Mouse (Mus musculus) spleen, adult 2 months (tissue): Measurements from ENCODE around the gene Cgn. TPM values are rescaled to one million over a fixed set of nuclear protein-coding genes. Genes with fewer than 3 reads are reported as not detected.

Experiments
- DNase-seq, 2 experiments: peaks; one replicate each; pipeline versions ENCODE4 v3.0.0 to v3.0.0-alpha.2; 2012 to 2021; ENCODE audit warnings: low spot score in 2 of 2, low read depth in 1 of 2
- H3K27ac ChIP-seq: fragments of 200-500 bp; 2 replicates; pipeline ENCODE4 v1.5.1; 2012; ENCODE audit warnings: low read length, inconsistent platforms; ENCODE audit not compliant: insufficient read depth
- H3K27me3 ChIP-seq: fragments of 200-500 bp; 2 replicates; pipeline ENCODE4 v1.6.1; 2012; ENCODE audit warnings: mild to moderate bottlenecking, moderate library complexity, low read length, inconsistent platforms; ENCODE audit not compliant: control insufficient read depth, insufficient read depth
- H3K36me3 ChIP-seq: fragments of 200-500 bp; 2 replicates; pipeline ENCODE4 v1.6.1; 2012; ENCODE audit warnings: mild to moderate bottlenecking, low read length, inconsistent platforms; ENCODE audit not compliant: control insufficient read depth, insufficient read depth
- H3K4me1 ChIP-seq: fragments of 200-500 bp; 2 replicates; pipeline ENCODE4 v1.6.1; 2011; ENCODE audit warnings: inconsistent platforms; ENCODE audit not compliant: control insufficient read depth, insufficient read depth, insufficient read length
- H3K4me3 ChIP-seq: fragments of 200-500 bp; 2 replicates; pipeline ENCODE4 v1.5.1; 2011; ENCODE audit warnings: mild to moderate bottlenecking, inconsistent platforms; ENCODE audit not compliant: insufficient read depth, insufficient read length; ENCODE audit errors: extremely low read depth
- CTCF ChIP-seq: fragments of 200-500 bp; IDR thresholded peaks from 2 replicates; pipeline ENCODE4 v1.5.1; 2011; ENCODE audit warnings: mild to moderate bottlenecking, inconsistent platforms; ENCODE audit not compliant: insufficient read depth, insufficient read length, insufficient replicate concordance; ENCODE audit errors: extremely low read depth
- POLR2A ChIP-seq: fragments of 200-500 bp; IDR thresholded peaks from 2 replicates; pipeline ENCODE4 v1.6.1; 2011; ENCODE audit warnings: low read depth, low read length, inconsistent platforms
- WGBS: fragments of 180-500 bp; shearing (Covaris S2); methylation state at CpG from one replicate; pipeline ENCODE4 v1.1.7; 2018; 5-methylcytosine and 5-hydroxymethylcytosine counted together
- polyA plus RNA-seq: library from polyadenylated mRNA; depleted of rRNA; stranded (reverse); fragments of >200 nt; gene quantifications from 2 replicates; pipeline ENCODE4 v1.2.3, GENCODE M21; 2012

Gene Cgn
- polyA plus RNA-seq, 1 experiment: 0.11 TPM

DNA sequence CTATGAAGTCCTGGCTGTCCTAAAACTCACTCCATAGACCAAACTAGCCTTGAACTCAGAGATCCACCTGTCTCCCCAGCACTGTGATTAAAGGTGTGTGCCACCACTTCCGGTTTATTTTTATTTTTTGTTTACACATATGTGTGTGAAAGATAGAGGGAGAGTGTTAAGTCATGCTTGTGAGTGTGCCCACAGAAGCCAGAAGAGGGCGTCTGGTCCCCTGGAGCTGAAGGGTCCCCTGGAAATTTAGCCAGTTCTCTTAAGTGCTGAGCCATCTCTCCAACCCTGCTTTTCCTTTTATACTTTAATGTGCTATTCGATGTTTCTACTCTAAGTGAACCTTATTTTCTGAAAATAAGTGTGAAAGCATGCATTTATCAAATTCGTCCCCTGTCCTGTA is 25.3 kb upstream of the Cgn start:
- no peak for TF ChIP-seq CTCF
- no peak for TF ChIP-seq POLR2A
- H3K27ac ChIP-seq: no peak overlapping the region

DNA sequence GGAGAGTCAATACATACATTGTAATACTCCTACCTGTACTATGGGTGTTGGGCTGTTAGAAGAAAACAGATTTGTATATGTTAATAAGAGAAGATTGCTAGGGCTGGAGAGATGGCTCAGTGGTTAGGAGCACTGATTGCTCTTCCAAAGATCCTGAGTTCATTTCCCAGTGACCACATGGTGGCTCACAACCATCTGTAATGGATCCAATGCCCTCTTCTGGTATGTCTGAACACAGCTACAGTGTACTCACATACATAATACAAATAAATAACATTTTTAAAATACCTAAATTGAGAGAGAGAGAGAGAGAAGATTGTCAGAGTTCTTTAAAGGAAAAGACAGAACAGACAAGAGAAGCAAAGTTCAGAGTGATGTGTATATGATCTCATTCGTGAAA is 22.0 kb upstream of the Cgn start:
- Histone ChIP-seq H3K27me3 (peaks cover 3% of the 10 kb centered on the region; the same call in 1 of the 2 replicates), H3K36me3 (no peaks in the 10 kb centered on the region), H3K4me1 (no peaks in the 10 kb centered on the region), H3K4me3 (no peak overlapping the region), H3K27ac (no peak overlapping the region)
- TF ChIP-seq CTCF (no peak), POLR2A (no peak)
- no peak for DNase-seq
- WGBS: 85% methylated on average over 1 of the region's 1 CpGs

More for the DNA sequence above, 25.3 kb upstream of the Cgn start:
- WGBS: 22% methylated on average over 4 of the region's 4 CpGs
- H3K27me3 ChIP-seq: no peaks in the 10 kb centered on the region; the same call in 1 of the 2 replicates
- no peaks in the 10 kb centered on the region for H3K4me1 ChIP-seq
- H3K4me3 ChIP-seq: no peak overlapping the region
- no peaks in the 10 kb centered on the region for H3K36me3 ChIP-seq
- no peak for DNase-seq

DNA sequence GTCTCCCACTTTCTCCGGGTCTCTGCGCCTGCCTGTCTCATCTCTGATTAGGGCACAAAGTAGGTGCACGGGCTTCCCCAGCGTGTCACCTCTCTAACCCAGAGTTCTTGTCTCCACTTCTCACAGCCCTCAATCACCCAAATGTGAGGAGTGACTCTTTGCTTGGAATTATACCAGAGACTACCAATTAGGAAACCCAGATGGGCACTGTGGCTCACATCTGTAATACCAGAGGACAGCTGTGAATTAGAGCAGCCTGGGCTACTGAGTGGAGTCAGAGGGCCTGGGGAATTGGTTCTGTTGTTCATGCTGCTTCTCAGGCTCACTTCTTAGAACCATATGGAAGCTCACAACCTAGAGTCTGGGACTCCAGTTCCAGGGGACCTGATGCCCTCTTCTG is 18.7 kb upstream of the Cgn start:
- peaks cover 3% of the 10 kb centered on the region; the same call in 1 of the 2 replicates for H3K27me3 ChIP-seq
- no peak overlapping the region for H3K27ac ChIP-seq
- no peak overlapping the region for H3K4me3 ChIP-seq
- 90% methylated on average over 4 of the region's 4 CpGs for WGBS
- no peaks in the 10 kb centered on the region for H3K4me1 ChIP-seq
- TF ChIP-seq POLR2A (no peak), CTCF (no peak)
- DNase-seq: no peak
- H3K36me3 ChIP-seq: no peaks in the 10 kb centered on the region

DNA sequence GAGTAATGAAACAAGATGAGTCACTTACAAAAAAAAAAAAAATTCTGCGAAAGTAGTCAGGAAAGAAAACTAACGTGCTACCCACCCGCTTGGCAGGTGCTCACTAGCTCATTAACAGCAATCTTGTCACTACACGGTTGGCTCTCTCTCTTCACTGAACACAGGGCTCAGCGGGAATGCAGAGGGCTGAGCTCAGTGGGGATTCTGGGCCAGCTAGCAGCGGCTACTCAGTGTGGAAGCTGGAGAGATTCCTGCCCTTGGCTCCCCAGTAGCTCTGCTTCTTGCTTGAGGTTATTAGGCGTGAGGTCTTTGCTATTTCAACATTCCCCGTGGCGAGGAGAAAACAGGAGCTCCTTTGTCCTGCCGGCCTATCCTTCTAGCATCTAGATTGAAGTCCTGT is 17.9 kb upstream of the Cgn start:
- Histone ChIP-seq H3K27ac (no peak overlapping the region), H3K4me1 (no peaks in the 10 kb centered on the region), H3K4me3 (no peak overlapping the region), H3K36me3 (no peaks in the 10 kb centered on the region), H3K27me3 (peaks cover 3% of the 10 kb centered on the region; the same call in 1 of the 2 replicates)
- DNase-seq: no peak
- whole genome bisulfite sequencing: 56% methylated on average over 10 of the region's 10 CpGs
- no peak for TF ChIP-seq POLR2A

DNA sequence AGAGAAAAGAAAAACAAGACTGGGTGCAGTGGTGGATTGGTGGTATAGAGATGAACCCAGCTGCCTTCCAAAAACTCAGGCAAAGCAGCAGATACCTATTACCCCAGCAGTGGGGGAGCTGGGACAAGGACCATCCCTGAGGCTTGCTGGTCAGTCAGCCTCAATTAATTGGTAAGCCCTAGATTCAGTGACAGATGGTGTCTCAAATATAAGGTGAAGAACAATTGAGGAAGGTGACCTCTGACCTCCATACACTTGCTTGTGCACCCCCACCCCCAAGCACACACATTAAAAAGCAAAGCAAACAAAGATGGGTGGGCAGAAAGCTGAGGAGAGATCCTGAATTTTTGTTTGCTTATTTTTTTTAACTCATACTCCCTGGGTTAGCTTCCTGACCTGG is 9.9 kb upstream of the Cgn start:
- Histone ChIP-seq H3K4me3 (no peak overlapping the region), H3K27me3 (no peaks in the 10 kb centered on the region), H3K27ac (no peak overlapping the region), H3K36me3 (no peaks in the 10 kb centered on the region), H3K4me1 (no peaks in the 10 kb centered on the region)
- DNase-seq: no peak
- no peak for TF ChIP-seq POLR2A
- no peak for TF ChIP-seq CTCF

DNA sequence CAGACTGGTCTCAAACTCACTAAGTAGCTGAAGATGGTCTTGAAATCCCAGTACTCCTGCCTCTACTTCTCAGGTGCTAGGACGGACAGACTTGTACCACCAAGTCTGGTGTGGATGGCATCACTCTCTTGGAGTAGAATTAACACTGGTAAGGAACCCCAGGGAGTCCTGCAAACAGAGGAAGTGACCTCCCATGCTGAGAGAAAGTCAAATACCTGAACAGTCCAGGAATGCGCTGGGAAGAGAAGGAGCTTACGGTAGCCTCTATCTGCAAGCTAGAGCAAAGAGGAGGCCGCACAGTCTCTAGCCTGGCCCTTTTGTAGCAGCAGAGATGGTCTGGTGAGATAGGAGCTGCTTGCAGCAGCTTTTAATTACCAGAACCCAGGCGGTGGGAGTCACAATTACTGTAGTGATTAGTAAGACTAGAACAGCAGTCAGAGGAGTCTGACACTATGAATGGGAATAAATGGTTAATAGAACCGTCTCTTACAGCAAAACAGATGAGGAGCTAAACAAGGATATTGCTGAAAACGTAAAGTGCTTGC is 9.4 kb upstream of the Cgn start:
- H3K4me3 ChIP-seq: no peak overlapping the region
- WGBS: 90% methylated on average over 7 of the region's 7 CpGs
- no peaks in the 10 kb centered on the region for H3K36me3 ChIP-seq
- H3K27me3 ChIP-seq: no peaks in the 10 kb centered on the region
- DNase-seq: no peak
- TF ChIP-seq CTCF (no peak), POLR2A (no peak)
- no peak overlapping the region for H3K27ac ChIP-seq
- no peaks in the 10 kb centered on the region for H3K4me1 ChIP-seq

DNA sequence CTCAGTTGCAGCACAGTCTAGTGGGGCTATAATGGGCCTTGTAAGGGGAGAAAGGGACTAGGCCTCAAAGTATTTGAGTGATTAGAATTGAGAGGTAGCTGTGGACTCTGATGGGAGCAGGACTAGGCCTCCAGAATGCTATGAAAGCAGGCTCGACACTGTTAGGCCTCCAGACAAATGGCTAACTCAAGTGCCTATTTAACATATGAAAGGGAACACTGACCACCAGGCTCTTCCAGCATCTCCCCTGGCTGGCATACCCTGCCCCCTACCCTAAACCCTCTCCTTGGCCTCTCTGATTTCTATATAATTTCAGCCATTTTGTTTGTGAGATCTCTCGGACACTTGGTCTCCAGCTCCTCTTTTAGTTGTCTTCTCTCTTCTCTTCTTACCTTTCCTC is 8.1 kb upstream of the Cgn start:
- no peak overlapping the region for H3K27ac ChIP-seq
- 95% methylated on average over 2 of the region's 2 CpGs for WGBS
- no peak overlapping the region for H3K4me3 ChIP-seq

More for the DNA sequence above, 8.1 kb upstream of the Cgn start:
- no peak for DNase-seq
- Histone ChIP-seq H3K36me3 (no peaks in the 10 kb centered on the region), H3K4me1 (no peaks in the 10 kb centered on the region), H3K27me3 (no peaks in the 10 kb centered on the region)
- TF ChIP-seq CTCF (no peak), POLR2A (no peak)
